Mouse (Mus musculus): ENCODE measurements around the gene Adrb1.
"Not testable (repeated sequence)": the region's sequence is repeated elsewhere in the genome, so short reads cannot be mapped to it uniquely, and the experiment has no call there.

Adrb1 gene

GRCm38 (mm10) chr19:56750709-56751108 lies 28.7 kb downstream of the Adrb1 start:
- DNase-seq = no peak

GRCm38 (mm10) chr19:56754456-56754855 lies 32.5 kb downstream of the Adrb1 start:
- DNase-seq = not testable (repeated sequence)

DNA sequence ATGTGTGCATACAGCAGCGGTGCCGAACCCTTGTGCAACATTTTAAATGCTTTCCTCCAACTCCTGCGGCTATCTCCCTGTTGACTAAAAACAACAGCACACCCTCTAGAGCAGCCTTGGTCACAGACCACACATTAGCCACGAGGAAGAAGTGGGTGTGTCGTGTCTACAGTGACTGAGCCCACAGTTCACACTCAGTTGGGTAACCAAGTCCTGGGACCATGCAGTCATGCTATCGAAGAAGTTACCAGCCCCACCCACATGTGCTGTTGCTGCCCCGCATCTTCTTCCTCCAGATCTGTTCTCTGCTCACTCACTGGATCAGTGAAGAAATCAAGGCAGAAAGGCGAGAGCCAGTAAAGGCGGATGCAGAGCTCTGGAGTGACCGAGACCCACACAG lies 34.4 kb downstream of the Adrb1 start:
- no peak for DNase-seq

- no peak for DNase-seq
Measured at GRCm38 (mm10) chr19:56758311-56758710, 36.3 kb downstream of the Adrb1 start.

GRCm38 (mm10) chr19:56759740-56760139 lies 37.7 kb downstream of the Adrb1 start:
- DNase-seq = no peak

DNA sequence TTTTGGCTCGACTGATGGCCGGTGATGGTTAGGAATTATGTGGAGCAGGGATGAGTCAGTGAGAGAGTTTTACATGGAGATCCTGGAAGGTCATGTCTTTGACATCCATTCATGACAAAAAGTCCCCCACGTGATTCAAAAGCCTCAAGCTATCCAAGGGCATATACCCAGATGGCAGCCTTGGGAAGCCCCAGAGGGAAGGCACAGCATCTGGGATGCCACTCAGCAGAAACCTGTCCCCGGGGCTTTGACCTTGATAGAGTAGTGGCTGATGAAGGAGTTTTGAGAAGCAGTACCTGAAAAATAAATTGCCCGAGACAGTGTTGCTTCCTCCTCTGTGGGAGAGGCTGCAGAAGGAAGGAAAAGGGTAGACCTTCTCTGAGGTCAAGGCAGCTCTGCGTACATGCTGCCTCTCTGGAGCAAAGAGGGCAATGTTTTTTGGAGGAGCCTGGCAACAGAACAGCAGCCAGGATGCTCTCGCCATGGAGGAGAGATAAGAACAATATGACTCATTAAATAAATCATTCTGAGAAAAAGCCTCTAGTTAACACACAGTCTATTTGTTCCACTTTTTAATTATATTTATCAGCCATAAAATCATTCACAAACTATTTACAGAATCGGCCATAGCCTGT lies 38.4 kb downstream of the Adrb1 start:
- no peak for DNase-seq

DNA sequence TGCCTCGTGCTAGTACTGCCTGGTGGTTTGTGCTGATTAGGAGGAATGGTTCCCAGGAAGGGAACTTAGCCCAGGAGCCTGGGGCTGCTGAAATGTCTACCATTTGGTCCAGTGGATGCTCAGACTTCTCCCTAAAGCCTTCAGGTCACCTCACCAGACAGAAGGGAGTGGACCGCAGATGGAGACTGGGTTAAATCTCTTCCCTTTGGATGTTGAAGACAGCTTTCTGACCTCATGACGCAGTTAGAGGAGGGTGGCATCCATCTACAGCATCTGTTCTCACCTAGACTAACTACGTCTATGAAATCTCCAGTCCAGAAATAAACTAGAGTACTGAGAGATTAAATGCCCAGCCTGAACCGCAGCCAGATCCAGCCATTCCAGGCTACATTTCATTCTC lies 39.1 kb downstream of the Adrb1 start:
- no peak for DNase-seq

DNA sequence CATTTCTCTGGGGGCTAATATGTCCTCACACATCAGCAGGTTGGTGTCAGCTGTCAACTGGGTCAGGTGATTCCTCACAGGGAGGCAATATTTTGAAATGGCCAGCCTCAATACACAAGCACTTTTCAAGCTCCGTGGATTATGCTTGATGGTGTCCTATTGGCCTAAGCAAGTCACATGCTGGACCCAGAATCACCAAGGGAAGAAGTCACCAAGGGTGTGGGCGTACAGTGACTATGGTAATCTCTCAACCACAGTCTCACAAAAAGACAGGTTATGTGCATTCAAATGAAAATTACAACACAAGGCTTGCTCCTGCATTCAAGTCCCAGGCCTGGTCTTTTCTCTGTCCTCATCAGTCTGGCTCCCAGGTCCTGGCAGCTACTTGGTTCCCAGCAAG lies 39.7 kb downstream of the Adrb1 start:
- no peak for DNase-seq

DNA sequence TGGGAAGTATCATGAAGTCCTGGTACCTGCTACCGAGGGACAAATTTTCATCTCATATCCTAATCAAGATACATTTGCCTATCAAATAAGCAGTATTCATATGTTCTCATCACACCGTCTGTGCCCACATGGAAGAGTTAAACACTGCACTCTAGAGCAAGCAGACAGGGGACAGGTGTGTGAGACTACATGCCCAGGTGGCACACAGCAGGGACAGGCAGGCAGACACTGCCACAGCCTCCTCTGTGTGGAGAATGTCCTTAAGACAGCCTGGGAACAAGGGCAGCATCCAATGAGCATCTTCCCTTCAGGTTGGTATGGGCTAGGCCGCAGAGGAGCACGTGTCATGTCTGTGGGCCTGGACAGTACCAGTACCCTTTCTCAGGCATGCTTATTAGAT lies 40.7 kb downstream of the Adrb1 start:
- DNase-seq = no peak

GRCm38 (mm10) chr19:56769024-56769423 lies 47.0 kb downstream of the Adrb1 start:
- no peak for DNase-seq

GRCm38 (mm10) chr19:56772158-56772557 lies 50.2 kb downstream of the Adrb1 start:
- no peak for DNase-seq

- DNase-seq = no peak
Measured at GRCm38 (mm10) chr19:56773393-56773971, 51.5 kb downstream of the Adrb1 start.

DNA sequence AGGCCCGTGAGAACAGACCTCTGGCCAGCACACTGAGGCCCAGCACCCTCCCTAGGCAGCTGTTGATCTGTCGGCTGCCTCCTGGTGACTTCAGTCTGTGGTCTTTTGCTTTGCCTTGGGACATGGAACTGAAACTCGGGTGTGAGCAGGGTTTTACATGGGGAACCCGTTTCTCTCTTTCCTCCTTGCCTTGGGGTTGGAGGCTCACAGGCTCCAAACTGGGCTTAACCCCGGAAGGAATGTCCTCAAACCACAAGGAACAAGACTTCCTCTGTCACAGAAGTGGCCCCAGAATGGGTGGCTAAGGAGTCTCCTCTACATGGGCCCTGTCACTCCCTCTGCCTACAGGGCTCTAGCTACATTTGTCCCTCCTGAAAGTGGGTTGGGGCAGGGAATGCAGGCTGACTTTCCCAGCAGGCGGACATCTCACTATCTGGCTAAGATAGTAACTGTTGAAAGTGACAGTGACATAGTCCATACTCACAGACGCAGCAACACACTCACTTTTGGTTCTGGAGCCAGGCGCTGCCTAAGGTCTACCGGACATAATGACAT lies 52.5 kb downstream of the Adrb1 start:
- DNase-seq = no peak

DNA sequence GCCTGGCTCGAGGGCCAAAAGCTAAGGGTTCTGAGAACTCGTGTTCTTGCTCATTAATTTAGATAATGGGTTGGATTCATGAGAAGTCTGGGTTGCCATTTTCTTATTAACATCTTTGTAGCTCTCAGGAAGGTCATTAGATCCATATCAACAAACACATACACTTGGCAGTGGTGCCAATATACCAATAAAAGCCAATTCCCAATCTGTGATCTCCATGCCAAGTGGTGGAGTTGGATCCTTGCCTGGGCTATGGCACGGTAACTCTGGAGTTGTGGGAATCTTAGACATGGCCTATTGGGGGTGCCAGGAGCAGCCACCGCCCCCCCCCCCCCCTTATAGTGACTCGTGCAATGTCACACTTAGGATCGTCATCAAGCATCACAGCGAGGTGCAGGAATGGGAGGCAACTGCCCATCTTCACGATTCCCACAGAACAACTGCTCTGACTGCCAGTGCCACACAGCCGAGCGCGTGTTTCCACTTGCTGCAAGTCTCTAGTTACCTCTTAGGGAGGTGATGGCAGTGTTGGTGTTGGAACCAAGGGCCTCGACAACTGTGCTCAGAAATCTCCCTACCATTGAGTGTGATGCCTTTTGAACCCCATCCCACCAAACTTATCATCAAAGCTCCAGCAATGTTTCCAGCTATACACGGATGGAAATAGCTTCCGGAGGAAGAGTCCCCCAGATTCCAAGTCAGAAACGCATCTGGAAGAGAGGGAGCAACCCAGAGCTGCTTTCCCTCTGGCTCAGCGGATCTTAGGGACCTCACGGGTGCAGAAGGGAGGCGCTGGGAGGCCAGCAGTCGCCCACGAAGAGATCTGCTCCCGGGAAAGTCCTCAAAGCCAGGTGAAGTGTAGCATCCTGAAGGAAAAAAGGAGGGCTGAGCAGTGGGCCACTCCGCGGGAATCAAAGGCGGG lies 53.2 kb downstream of the Adrb1 start:
- no peak for DNase-seq

DNA sequence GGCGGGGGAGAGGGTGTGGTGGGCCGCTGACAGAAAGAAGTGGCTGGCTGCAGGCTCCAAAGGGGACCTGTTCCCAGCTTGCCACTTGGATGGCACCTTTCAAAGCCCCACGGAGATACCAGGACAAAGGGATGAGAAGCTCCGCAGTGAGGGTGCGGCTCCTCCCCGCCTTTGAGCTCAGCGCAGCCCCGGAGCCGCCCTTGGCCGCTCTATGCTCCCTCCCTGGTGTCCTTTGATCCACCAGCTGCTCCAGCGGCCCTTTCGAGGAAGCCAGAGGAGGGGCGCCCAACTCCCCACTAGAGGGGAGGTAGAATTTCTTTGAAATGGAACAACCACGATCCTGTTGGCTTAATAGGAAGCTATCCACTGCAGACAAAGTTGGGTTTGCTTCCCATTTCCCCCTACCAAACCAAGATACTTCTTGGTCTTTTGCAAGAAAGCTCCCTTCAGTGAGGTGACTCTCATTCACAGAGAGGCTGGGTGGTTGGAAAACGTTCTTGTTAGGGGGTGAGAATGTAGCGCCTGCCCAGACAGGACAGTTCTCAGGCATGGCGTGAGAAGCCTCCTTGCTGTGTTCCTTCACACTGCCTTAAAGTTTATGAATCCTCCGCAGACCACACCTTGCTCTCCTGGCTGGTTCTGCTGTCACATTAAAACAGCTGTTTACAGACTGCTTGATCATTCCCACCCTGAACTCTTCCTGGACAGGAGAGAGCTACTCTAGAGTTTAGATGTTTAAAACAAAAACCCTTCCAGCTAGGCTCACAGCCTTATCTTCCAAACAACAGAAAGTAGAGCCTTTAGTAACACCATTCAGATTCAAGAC lies 54.1 kb downstream of the Adrb1 start:
- DNase-seq = no peak

- DNase-seq = peak; percentile 34 to 55
Measured at GRCm38 (mm10) chr19:56776719-56777382, 54.9 kb downstream of the Adrb1 start.

DNA sequence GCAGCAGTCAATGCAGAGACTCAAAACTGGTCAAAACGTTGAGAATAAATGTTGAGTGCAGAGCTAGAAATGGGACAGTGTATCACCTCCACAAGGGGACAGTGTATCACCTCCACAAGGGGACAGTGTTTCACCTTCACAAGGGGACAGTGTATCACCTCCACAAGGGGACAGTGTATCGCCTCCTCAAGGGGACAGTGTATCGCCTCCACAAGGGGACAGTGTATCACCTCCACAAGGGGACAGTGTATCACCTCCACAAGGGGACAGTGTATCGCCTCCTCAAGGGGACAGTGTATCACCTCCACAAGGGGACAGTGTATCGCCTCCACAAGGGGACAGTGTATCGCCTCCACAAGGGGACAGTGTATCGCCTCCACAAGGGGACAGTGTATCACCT lies 56.5 kb downstream of the Adrb1 start:
- not testable (repeated sequence) for DNase-seq
